Mouse (Mus musculus) heart, postnatal 10 days (tissue): ENCODE data around the gene Pla2g4a. TPM values are rescaled to one million over a fixed set of nuclear protein-coding genes. Genes with fewer than 3 reads are reported as not detected.
"Not testable (repeated sequence)": the region's sequence is repeated elsewhere in the genome, so short reads cannot be mapped to it uniquely, and the experiment has no call there.

Experiments
- DNase-seq, 2 experiments: peaks; one replicate each; pipeline ENCODE4 v3.0.0; 2021
- intact Hi-C: fragments of 180-260 bp; cut with DNase I; formaldehyde crosslinking; loops from one replicate; pipeline ENCODE4 v1.15.1; 2025
- total RNA-seq, 2 experiments: library from RNA; stranded (reverse); gene quantifications; 2 replicates each; pipeline ENCODE4 v1.2.3; 2021

Pla2g4a gene
- total RNA-seq, 2 experiments from 2014 or later = 3.8 to 4.7 TPM

- intact Hi-C loops = no loop called here
Measured at GRCm38 (mm10) chr1:149939261-149940032, 21.6 kb downstream of the Pla2g4a start.

GRCm38 (mm10) chr1:149937825-149938224, 23.3 kb downstream of the Pla2g4a start:
- DNase-seq = no peak
- intact Hi-C loops = no loop called here

More at GRCm38 (mm10) chr1:149939261-149940032, 21.6 kb downstream of the Pla2g4a start:
- DNase-seq = no peak

- no peak for DNase-seq
- intact Hi-C loops = no loop called here
Measured at GRCm38 (mm10) chr1:149929140-149929539, 31.9 kb downstream of the Pla2g4a start.

- intact Hi-C loops, DNase-seq: not testable (repeated sequence)
Measured at GRCm38 (mm10) chr1:149923737-149924136, 37.4 kb downstream of the Pla2g4a start.

- DNase-seq = no peak
- intact Hi-C loops = no loop called here
Measured at GRCm38 (mm10) chr1:149922219-149922618, 38.9 kb downstream of the Pla2g4a start.

GRCm38 (mm10) chr1:149921325-149921724, 39.8 kb downstream of the Pla2g4a start:
- intact Hi-C loops = no loop called here
- no peak for DNase-seq

GRCm38 (mm10) chr1:149919301-149919700, 41.8 kb downstream of the Pla2g4a start:
- DNase-seq = peak in 1 of 2 experiments; percentile 12
- intact Hi-C loops = no loop called here

- no peak for DNase-seq
- intact Hi-C loops = no loop called here
Measured at GRCm38 (mm10) chr1:149912984-149913383, 48.1 kb downstream of the Pla2g4a start.

- no peak for DNase-seq
- intact Hi-C loops = no loop called here
Measured at GRCm38 (mm10) chr1:149911050-149911449, 50.0 kb downstream of the Pla2g4a start.

GRCm38 (mm10) chr1:149898001-149898625, 63.0 kb downstream of the Pla2g4a start:
- intact Hi-C loops = no loop called here
- DNase-seq = peak; percentile 56 to 70

- DNase-seq = no peak
Measured at GRCm38 (mm10) chr1:149896590-149896989, 64.5 kb downstream of the Pla2g4a start.

GRCm38 (mm10) chr1:149894940-149895339, 66.2 kb downstream of the Pla2g4a start:
- intact Hi-C loops = no loop called here
- no peak for DNase-seq

More at GRCm38 (mm10) chr1:149896590-149896989, 64.5 kb downstream of the Pla2g4a start:
- intact Hi-C loops = no loop called here

- intact Hi-C loops = no loop called here
- DNase-seq = no peak
Measured at GRCm38 (mm10) chr1:149893903-149894302, 67.2 kb downstream of the Pla2g4a start.

GRCm38 (mm10) chr1:149891057-149891456, 70.0 kb downstream of the Pla2g4a start:
- no peak for DNase-seq
- intact Hi-C loops = no loop called here

- DNase-seq = no peak
- intact Hi-C loops = no loop called here
Measured at GRCm38 (mm10) chr1:149882419-149883025, 78.6 kb downstream of the Pla2g4a start.

- no peak for DNase-seq
- intact Hi-C loops = loop anchor here (10.0 kb wide), 1 partner anchor 77 kb away; no protein-coding TSS in a partner anchor
Measured at GRCm38 (mm10) chr1:149878175-149878574, 82.9 kb downstream of the Pla2g4a start.

GRCm38 (mm10) chr1:149876502-149876901, 84.6 kb downstream of the Pla2g4a start:
- intact Hi-C loops = loop anchor here (10.0 kb wide), 1 partner anchor 78 kb away; no protein-coding TSS in a partner anchor
- no peak for DNase-seq

GRCm38 (mm10) chr1:149871625-149872024, 89.5 kb downstream of the Pla2g4a start:
- peak in 1 of 2 experiments; percentile 41 for DNase-seq
- intact Hi-C loops = loop anchor here (10.0 kb wide), 1 partner anchor 83 kb away; no protein-coding TSS in a partner anchor

- intact Hi-C loops = no loop called here
- DNase-seq = no peak
Measured at GRCm38 (mm10) chr1:149867323-149867722, 93.8 kb downstream of the Pla2g4a start.

- DNase-seq = no peak
- intact Hi-C loops = no loop called here
Measured at GRCm38 (mm10) chr1:149866202-149866601, 94.9 kb downstream of the Pla2g4a start.

GRCm38 (mm10) chr1:149862801-149863200, 98.3 kb downstream of the Pla2g4a start:
- intact Hi-C loops = no loop called here
- DNase-seq = peak; percentile 44 to 60
